Mouse (Mus musculus) myocyte (in vitro differentiated cells): ENCODE measurements around the gene Arntl. TPM values are rescaled to one million over a fixed set of nuclear protein-coding genes. Genes with fewer than 3 reads are reported as not detected.
A peak's percentile ranks its signal among the peaks of the same experiment; 100 is the strongest.

Experiments used
- H3K27me3 ChIP-seq: one replicate; pipeline ENCODE4 v1.6.1; 2011; ENCODE audit not compliant: control insufficient read depth, insufficient read depth, insufficient read length
- H3K36me3 ChIP-seq: one replicate; pipeline ENCODE4 v1.6.1; 2011; ENCODE audit not compliant: control insufficient read depth, insufficient read depth
- H3K4me2 ChIP-seq: one replicate; pipeline ENCODE4 v1.6.1; 2011; ENCODE audit warnings: low read depth, control low read depth
- H3K4me3 ChIP-seq: one replicate; pipeline ENCODE4 v1.5.1; 2011; ENCODE audit warnings: mild to moderate bottlenecking, control low read depth, moderate library complexity
- H3K79me2 ChIP-seq: one replicate; pipeline ENCODE4 v1.6.1; 2011; ENCODE audit not compliant: control insufficient read depth, insufficient read depth
- H3ac ChIP-seq: one replicate; pipeline ENCODE4 v1.6.1; 2011; ENCODE audit not compliant: control insufficient read depth, insufficient read length
- CEBPB ChIP-seq: IDR thresholded peaks from 2 replicates; pipeline ENCODE4 v1.6.1; 2011; ENCODE audit warnings: mild to moderate bottlenecking, moderate library complexity; ENCODE audit not compliant: poor library complexity, insufficient read depth, severe bottlenecking
- E2F4 ChIP-seq: IDR thresholded peaks from one replicate; pipeline ENCODE4 v1.6.1; 2011; ENCODE audit warnings: mild to moderate bottlenecking, control low read depth, moderate library complexity; ENCODE audit not compliant: insufficient read depth
- MAX ChIP-seq: IDR thresholded peaks from one replicate; pipeline ENCODE4 v1.6.1; 2011; ENCODE audit warnings: low read depth, mild to moderate bottlenecking, control low read depth
- MYOD1 ChIP-seq, 3 experiments: IDR thresholded peaks; one replicate each; pipeline ENCODE4 v1.6.1; 2011; ENCODE audit warnings: control low read depth in 2 of 3, low read depth in 2 of 3, mild to moderate bottlenecking in 2 of 3, moderate library complexity in 1 of 3; ENCODE audit not compliant: insufficient read length in 2 of 3, control insufficient read depth in 1 of 3
- MYOG ChIP-seq, 3 experiments: IDR thresholded peaks; one replicate each; pipeline ENCODE4 v1.6.1; 2011; ENCODE audit warnings: control low read depth in 2 of 3, low read depth in 2 of 3, mild to moderate bottlenecking in 2 of 3; ENCODE audit not compliant: insufficient read length in 2 of 3, control insufficient read depth in 1 of 3, insufficient read depth in 1 of 3
- POLR2A ChIP-seq: IDR thresholded peaks from one replicate; pipeline ENCODE4 v1.6.1; 2011; ENCODE audit warnings: low read depth, mild to moderate bottlenecking, control low read depth, moderate library complexity; ENCODE audit not compliant: insufficient read length
- POLR2AphosphoS2 ChIP-seq: IDR thresholded peaks from one replicate; pipeline ENCODE4 v1.6.1; 2011; ENCODE audit warnings: low read depth, control low read depth; ENCODE audit not compliant: insufficient read length
- REST ChIP-seq: IDR thresholded peaks from one replicate; pipeline ENCODE4 v1.6.1; 2011; ENCODE audit warnings: mild to moderate bottlenecking, control low read depth, moderate library complexity; ENCODE audit not compliant: insufficient read depth, insufficient read length
- SRF ChIP-seq: IDR thresholded peaks from one replicate; pipeline ENCODE4 v1.6.1; 2011; ENCODE audit warnings: low read depth; ENCODE audit not compliant: control insufficient read depth, insufficient read length
- TCF12 ChIP-seq: IDR thresholded peaks from one replicate; pipeline ENCODE4 v1.6.1; 2011; ENCODE audit warnings: mild to moderate bottlenecking, control low read depth; ENCODE audit not compliant: poor library complexity, insufficient read depth, severe bottlenecking
- TCF3 ChIP-seq: IDR thresholded peaks from one replicate; pipeline ENCODE4 v1.6.1; 2011; ENCODE audit warnings: low read depth, control low read depth; ENCODE audit not compliant: insufficient read length
- USF1 ChIP-seq: IDR thresholded peaks from one replicate; pipeline ENCODE4 v1.6.1; 2011; ENCODE audit warnings: low read depth, mild to moderate bottlenecking, control low read depth, moderate library complexity
- polyA plus RNA-seq: library from polyadenylated mRNA; unstranded; fragments of >200 nt; fragmentation: generic; extraction: Trizol; gene quantifications from one replicate; pipeline ENCODE4 v1.2.1, GENCODE M21; 2012; ENCODE audit warnings: missing spikeins

Gene Arntl
- polyA plus RNA-seq, 1 experiment, result 10.5 TPM

GRCm38 (mm10) chr7:113186041-113186800 lies 21.0 kb upstream of the Arntl start:
- H3K27me3 ChIP-seq, result no peaks in the 10 kb centered on the region
- no peak overlapping the region for H3ac ChIP-seq
- no peak overlapping the region for H3K4me3 ChIP-seq
- H3K79me2 ChIP-seq, result no peaks in the 10 kb centered on the region
- peak overlapping the region; percentile 76 for H3K4me2 ChIP-seq
- TF ChIP-seq SRF (no peak), E2F4 (no peak), MAX (no peak), TCF3 (no peak), MYOG (IDR thresholded peaks at IDR 0.05; ENCODE audit: control insufficient read depth in 1 of 3, insufficient read depth in 1 of 3, insufficient read length in 2 of 3, low read depth in 2 of 3) (no peak), CEBPB (0 out of 2 replicates have a peak, but pooled peaks have one; percentile 33), POLR2A (no peak)
- H3K36me3 ChIP-seq, result no peaks in the 10 kb centered on the region

DNA sequence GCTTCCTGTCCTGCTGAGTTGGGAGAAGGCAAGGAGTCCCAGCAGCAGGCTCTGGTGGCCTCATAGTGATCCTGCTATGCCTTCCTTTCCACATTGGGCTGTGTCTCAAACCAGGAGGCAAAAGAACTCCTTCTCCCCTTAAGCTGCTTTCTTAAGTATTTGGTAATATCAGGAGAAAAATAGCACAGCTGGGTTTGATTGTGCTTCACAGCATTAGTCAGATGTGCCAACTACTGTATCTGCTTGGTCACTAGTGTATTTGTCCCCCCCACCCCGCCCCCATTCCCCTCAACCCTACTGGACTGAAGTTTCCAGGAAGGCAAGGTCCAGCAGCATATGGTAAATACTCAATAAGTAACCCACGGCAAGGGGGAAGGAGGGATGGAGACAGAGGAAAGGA lies 19.2 kb upstream of the Arntl start:
- TF ChIP-seq E2F4 (no peak), SRF (no peak), MYOG (IDR thresholded peaks at IDR 0.05; ENCODE audit: control insufficient read depth in 1 of 3, insufficient read depth in 1 of 3, insufficient read length in 2 of 3, low read depth in 2 of 3) (no peak), MAX (no peak), USF1 (no peak), CEBPB (no peak), TCF3 (no peak), REST (no peak), MYOD1 (IDR thresholded peaks at IDR 0.05; ENCODE audit: control insufficient read depth in 1 of 3, insufficient read length in 2 of 3, low read depth in 2 of 3) (no peak), TCF12 (no peak), POLR2AphosphoS2 (no peak), POLR2A (no peak)
- no peak overlapping the region for H3ac ChIP-seq
- H3K27me3 ChIP-seq, result no peaks in the 10 kb centered on the region
- H3K4me2 ChIP-seq, result no peak overlapping the region
- no peaks in the 10 kb centered on the region for H3K79me2 ChIP-seq
- no peaks in the 10 kb centered on the region for H3K36me3 ChIP-seq
- H3K4me3 ChIP-seq, result no peak overlapping the region

DNA sequence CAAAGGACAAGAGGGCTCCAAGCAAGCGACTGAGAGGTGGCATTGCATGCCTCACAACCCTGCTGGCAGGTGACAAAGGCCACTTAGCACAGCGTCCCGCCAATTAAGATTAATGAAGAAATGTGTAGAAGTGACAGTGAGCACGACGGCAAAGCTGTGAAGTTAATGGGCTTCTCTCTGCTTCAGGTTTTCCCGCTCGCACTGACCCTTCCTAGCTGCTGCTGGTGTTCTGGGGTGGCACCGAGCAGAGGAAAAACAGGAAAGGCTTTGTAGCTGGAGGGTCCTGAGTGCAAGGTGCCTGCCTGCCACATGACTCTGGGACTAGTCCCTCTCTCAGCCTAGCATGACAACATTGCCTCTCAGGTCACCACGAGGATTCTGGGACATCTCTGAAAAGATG lies 18.7 kb upstream of the Arntl start:
- Histone ChIP-seq H3K4me2 (no peak overlapping the region), H3K27me3 (no peaks in the 10 kb centered on the region), H3K36me3 (no peaks in the 10 kb centered on the region), H3K4me3 (no peak overlapping the region), H3K79me2 (no peaks in the 10 kb centered on the region), H3ac (no peak overlapping the region)
- TF ChIP-seq SRF (no peak), TCF3 (no peak), POLR2A (no peak), REST (no peak), MAX (no peak), POLR2AphosphoS2 (no peak), E2F4 (no peak), USF1 (no peak), MYOD1 (IDR thresholded peaks at IDR 0.05; ENCODE audit: control insufficient read depth in 1 of 3, insufficient read length in 2 of 3, low read depth in 2 of 3) (no peak), MYOG (IDR thresholded peaks at IDR 0.05; ENCODE audit: control insufficient read depth in 1 of 3, insufficient read depth in 1 of 3, insufficient read length in 2 of 3, low read depth in 2 of 3) (no peak), CEBPB (no peak), TCF12 (no peak)

DNA sequence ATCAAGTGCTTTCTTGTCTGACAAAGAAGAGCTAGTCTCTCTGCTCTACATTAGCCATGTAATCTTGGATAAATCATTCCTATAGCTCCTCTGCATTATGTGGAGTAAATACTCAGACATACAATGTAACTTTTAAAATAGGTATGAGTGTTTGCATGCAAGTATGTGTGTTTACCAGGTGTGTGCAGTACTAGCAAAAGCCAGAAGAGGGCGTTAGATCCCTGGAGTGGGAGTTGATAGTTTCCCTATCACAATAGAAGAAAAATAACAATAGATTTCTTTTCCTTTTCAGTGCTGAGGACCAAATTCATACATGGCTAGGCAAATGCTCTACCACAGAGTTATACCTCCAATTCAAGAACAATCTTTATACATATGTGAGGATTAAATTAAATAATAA lies 15.5 kb upstream of the Arntl start:
- Histone ChIP-seq H3K4me2 (no peak overlapping the region), H3K79me2 (no peaks in the 10 kb centered on the region), H3K36me3 (no peaks in the 10 kb centered on the region), H3ac (no peak overlapping the region), H3K27me3 (no peaks in the 10 kb centered on the region), H3K4me3 (no peak overlapping the region)
- TF ChIP-seq USF1 (no peak), POLR2AphosphoS2 (no peak), TCF12 (no peak), CEBPB (no peak), TCF3 (no peak), MAX (no peak), MYOD1 (IDR thresholded peaks at IDR 0.05; ENCODE audit: control insufficient read depth in 1 of 3, insufficient read length in 2 of 3, low read depth in 2 of 3) (no peak), MYOG (IDR thresholded peaks at IDR 0.05; ENCODE audit: control insufficient read depth in 1 of 3, insufficient read depth in 1 of 3, insufficient read length in 2 of 3, low read depth in 2 of 3) (no peak), E2F4 (no peak), REST (no peak), POLR2A (no peak), SRF (no peak)
